Mouse (Mus musculus) hindbrain, embryonic 12.5 days (tissue): ENCODE data around the gene Asb13. TPM values are rescaled to one million over a fixed set of nuclear protein-coding genes. Genes with fewer than 3 reads are reported as not detected.

ENCODE experiments used
- ATAC-seq: fragments of 200-750 bp; cut with Nextera tagmentation; 2 replicates; pipeline ENCODE4 v1.8.0; 2017; ENCODE audit warnings: moderate TSS enrichment; ENCODE audit not compliant: low FRiP score
- H3K27ac ChIP-seq: fragments of 300-500 bp; sonication (generic); 2 replicates; pipeline ENCODE4 v1.5.1; 2016; ENCODE audit warnings: mild to moderate bottlenecking
- H3K27me3 ChIP-seq: fragments of 300-500 bp; sonication (generic); 2 replicates; pipeline ENCODE4 v1.6.1; 2016; ENCODE audit warnings: mild to moderate bottlenecking
- H3K36me3 ChIP-seq: fragments of 300-500 bp; sonication (generic); 2 replicates; pipeline ENCODE4 v1.6.1; 2016; ENCODE audit warnings: mild to moderate bottlenecking
- H3K4me1 ChIP-seq: fragments of 300-500 bp; sonication (generic); 2 replicates; pipeline ENCODE4 v1.6.1; 2016
- H3K4me2 ChIP-seq: fragments of 300-500 bp; sonication (generic); replicated peaks from 2 replicates; pipeline ENCODE4 v1.6.1; 2016; ENCODE audit warnings: mild to moderate bottlenecking
- H3K4me3 ChIP-seq: fragments of 300-500 bp; sonication (generic); 2 replicates; pipeline ENCODE4 v1.5.1; 2016; ENCODE audit warnings: mild to moderate bottlenecking
- H3K9ac ChIP-seq: fragments of 300-500 bp; sonication (generic); 2 replicates; pipeline ENCODE4 v1.6.1; 2016; ENCODE audit warnings: mild to moderate bottlenecking, moderate library complexity
- H3K9me3 ChIP-seq: fragments of 300-500 bp; sonication (generic); replicated peaks from 2 replicates; pipeline ENCODE4 v1.6.1; 2016; ENCODE audit warnings: mild to moderate bottlenecking
- WGBS: fragments of 180-500 bp; shearing (Covaris S2); methylation state at CpG from one replicate; pipeline ENCODE4 v1.1.7; 2016; 5-methylcytosine and 5-hydroxymethylcytosine counted together
- polyA plus RNA-seq: library from polyadenylated mRNA; unstranded; fragments of >200 nt; fragmentation: Nextera tagmentation; extraction: Ambion mirVana; gene quantifications from 2 replicates; pipeline ENCODE4 v1.2.1, GENCODE M21; 2016

The Asb13 gene
- polyA plus RNA-seq, 1 experiment from 2014 or later, result 12.9 TPM

GRCm38 (mm10) chr13:3668068-3668467 is 34.2 kb downstream of the Asb13 start:
- H3K27ac ChIP-seq, result no peak overlapping the region
- no peaks in the 10 kb centered on the region for H3K4me1 ChIP-seq
- peaks cover 3% of the 10 kb centered on the region; the same call in 1 of the 2 replicates for H3K9me3 ChIP-seq
- no peaks in the 10 kb centered on the region for H3K27me3 ChIP-seq
- H3K4me3 ChIP-seq, result no peak overlapping the region
- ATAC-seq, result no peak
- H3K4me2 ChIP-seq, result no peak overlapping the region
- 88% methylated on average over 3 of the region's 3 CpGs for WGBS
- H3K36me3 ChIP-seq, result no peaks in the 10 kb centered on the region
- no peak overlapping the region for H3K9ac ChIP-seq

- Histone ChIP-seq H3K9ac (no peak overlapping the region), H3K4me2 (no peak overlapping the region), H3K4me1 (no peaks in the 10 kb centered on the region), H3K27me3 (no peaks in the 10 kb centered on the region), H3K36me3 (no peaks in the 10 kb centered on the region), H3K27ac (no peak overlapping the region), H3K4me3 (no peak overlapping the region), H3K9me3 (peaks cover 3% of the 10 kb centered on the region; the same call in 1 of the 2 replicates)
- 82% methylated on average over 1 of the region's 1 CpGs for WGBS
- no peak for ATAC-seq
These were observed 35.8 kb downstream of the Asb13 start for GRCm38 (mm10) chr13:3669611-3670010.

GRCm38 (mm10) chr13:3670039-3670438 is 36.2 kb downstream of the Asb13 start:
- H3K9me3 ChIP-seq, result peaks cover 3% of the 10 kb centered on the region; the same call in 1 of the 2 replicates
- no peak overlapping the region for H3K9ac ChIP-seq
- H3K27ac ChIP-seq, result no peak overlapping the region
- H3K4me2 ChIP-seq, result no peak overlapping the region
- H3K4me1 ChIP-seq, result no peaks in the 10 kb centered on the region
- ATAC-seq, result no peak
- H3K36me3 ChIP-seq, result no peaks in the 10 kb centered on the region
- no peak overlapping the region for H3K4me3 ChIP-seq
- no peaks in the 10 kb centered on the region for H3K27me3 ChIP-seq
- 64% methylated on average over 1 of the region's 1 CpGs for WGBS

GRCm38 (mm10) chr13:3673151-3673550 is 39.3 kb downstream of the Asb13 start:
- no peak overlapping the region for H3K4me2 ChIP-seq
- H3K27ac ChIP-seq, result no peak overlapping the region
- WGBS, result 68% methylated on average over 3 of the region's 3 CpGs
- no peak overlapping the region for H3K9ac ChIP-seq
- no peaks in the 10 kb centered on the region for H3K4me1 ChIP-seq
- ATAC-seq, result no peak
- H3K9me3 ChIP-seq, result peaks cover 3% of the 10 kb centered on the region; the same call in 1 of the 2 replicates
- no peak overlapping the region for H3K4me3 ChIP-seq
- H3K36me3 ChIP-seq, result no peaks in the 10 kb centered on the region
- no peaks in the 10 kb centered on the region for H3K27me3 ChIP-seq

- Histone ChIP-seq H3K36me3 (no peaks in the 10 kb centered on the region), H3K4me2 (no peak overlapping the region), H3K9me3 (peaks cover 3% of the 10 kb centered on the region; the same call in 1 of the 2 replicates), H3K4me3 (no peak overlapping the region), H3K27ac (no peak overlapping the region), H3K9ac (no peak overlapping the region), H3K4me1 (no peaks in the 10 kb centered on the region), H3K27me3 (no peaks in the 10 kb centered on the region)
- WGBS, result 70% methylated on average over 4 of the region's 4 CpGs
- no peak for ATAC-seq
These were observed 39.8 kb downstream of the Asb13 start for GRCm38 (mm10) chr13:3673622-3674021.

GRCm38 (mm10) chr13:3675855-3676254 is 42.0 kb downstream of the Asb13 start:
- 86% methylated on average over 4 of the region's 4 CpGs for WGBS
- no peak overlapping the region for H3K4me2 ChIP-seq
- H3K27ac ChIP-seq, result no peak overlapping the region
- H3K9ac ChIP-seq, result no peak overlapping the region
- no peak overlapping the region for H3K4me3 ChIP-seq
- peaks cover 3% of the 10 kb centered on the region; the same call in 1 of the 2 replicates for H3K9me3 ChIP-seq
- no peaks in the 10 kb centered on the region for H3K27me3 ChIP-seq
- H3K36me3 ChIP-seq, result no peaks in the 10 kb centered on the region
- no peak for ATAC-seq
- H3K4me1 ChIP-seq, result no peaks in the 10 kb centered on the region

- Histone ChIP-seq H3K4me3 (no peak overlapping the region), H3K9ac (no peak overlapping the region), H3K4me2 (no peak overlapping the region), H3K4me1 (no peaks in the 10 kb centered on the region), H3K36me3 (no peaks in the 10 kb centered on the region), H3K27ac (no peak overlapping the region), H3K27me3 (no peaks in the 10 kb centered on the region), H3K9me3 (no peaks in the 10 kb centered on the region)
- WGBS, result 91% methylated on average over 4 of the region's 4 CpGs
- no peak for ATAC-seq
These were observed 45.3 kb downstream of the Asb13 start for GRCm38 (mm10) chr13:3679098-3679497.

GRCm38 (mm10) chr13:3686306-3686705 is 52.5 kb downstream of the Asb13 start:
- no peaks in the 10 kb centered on the region for H3K4me1 ChIP-seq
- no peak overlapping the region for H3K27ac ChIP-seq
- H3K4me2 ChIP-seq, result no peak overlapping the region
- H3K9me3 ChIP-seq, result no peaks in the 10 kb centered on the region
- WGBS, result 69% methylated on average over 1 of the region's 1 CpGs
- no peaks in the 10 kb centered on the region for H3K36me3 ChIP-seq
- H3K9ac ChIP-seq, result no peak overlapping the region
- no peaks in the 10 kb centered on the region for H3K27me3 ChIP-seq
- no peak for ATAC-seq
- H3K4me3 ChIP-seq, result no peak overlapping the region

GRCm38 (mm10) chr13:3694599-3695343 is 60.9 kb downstream of the Asb13 start:
- no peak overlapping the region for H3K27ac ChIP-seq
- 23% methylated on average over 11 of the region's 11 CpGs for WGBS
- H3K4me2 ChIP-seq, result no peak overlapping the region
- no peak for ATAC-seq
- H3K9me3 ChIP-seq, result no peaks in the 10 kb centered on the region
- no peak overlapping the region for H3K4me3 ChIP-seq
- H3K27me3 ChIP-seq, result no peaks in the 10 kb centered on the region
- H3K9ac ChIP-seq, result no peak overlapping the region
- no peaks in the 10 kb centered on the region for H3K36me3 ChIP-seq
- peaks cover 4% of the 10 kb centered on the region; the same call in 1 of the 2 replicates for H3K4me1 ChIP-seq

- WGBS, result 81% methylated on average over 8 of the region's 8 CpGs
- no peaks in the 10 kb centered on the region for H3K27me3 ChIP-seq
- H3K27ac ChIP-seq, result no peak overlapping the region
- no peaks in the 10 kb centered on the region for H3K36me3 ChIP-seq
- no peak overlapping the region for H3K9ac ChIP-seq
- H3K9me3 ChIP-seq, result no peaks in the 10 kb centered on the region
- H3K4me1 ChIP-seq, result peaks cover 4% of the 10 kb centered on the region; the same call in 1 of the 2 replicates
- no peak overlapping the region for H3K4me2 ChIP-seq
- no peak for ATAC-seq
- no peak overlapping the region for H3K4me3 ChIP-seq
These were observed 63.3 kb downstream of the Asb13 start for GRCm38 (mm10) chr13:3696977-3697735.

GRCm38 (mm10) chr13:3700752-3701151 is 66.9 kb downstream of the Asb13 start:
- ATAC-seq, result no peak
- Histone ChIP-seq H3K9ac (no peak overlapping the region), H3K36me3 (no peaks in the 10 kb centered on the region), H3K27me3 (no peaks in the 10 kb centered on the region), H3K27ac (no peak overlapping the region), H3K4me1 (no peaks in the 10 kb centered on the region), H3K4me3 (no peak overlapping the region), H3K9me3 (no peaks in the 10 kb centered on the region), H3K4me2 (no peak overlapping the region)
- WGBS, result 80% methylated on average over 4 of the region's 4 CpGs
